Mouse (Mus musculus) embryonic facial prominence, embryonic 11.5 days (tissue): Measurements from ENCODE around the gene Rpl9. TPM values are rescaled to one million over a fixed set of nuclear protein-coding genes. Genes with fewer than 3 reads are reported as not detected.

Experiments used
- ATAC-seq: fragments of 200-750 bp; cut with Nextera tagmentation; replicated peaks from 2 replicates; pipeline ENCODE4 v1.8.0; 2017; ENCODE audit warnings: low read depth; ENCODE audit not compliant: insufficient number of reproducible peaks, low FRiP score, low TSS enrichment
- DNase-seq: peaks from one replicate; pipeline ENCODE4 v3.0.0-alpha.2; 2015; ENCODE audit warnings: low spot score
- H3K27ac ChIP-seq: fragments of 300-500 bp; sonication (generic); replicated peaks from 2 replicates; pipeline ENCODE4 v1.5.1; 2014; ENCODE audit warnings: mild to moderate bottlenecking, low read depth, low read length, control low read depth
- H3K27me3 ChIP-seq: fragments of 300-500 bp; sonication (generic); 2 replicates; pipeline ENCODE4 v1.6.1; 2014; ENCODE audit warnings: mild to moderate bottlenecking, low read length, moderate library complexity, mixed read lengths; ENCODE audit not compliant: control insufficient read depth, insufficient read depth
- H3K36me3 ChIP-seq: fragments of 300-500 bp; sonication (generic); replicated peaks from 2 replicates; pipeline ENCODE4 v1.6.1; 2014; ENCODE audit warnings: low read depth, mild to moderate bottlenecking, low read length, moderate library complexity, mixed read lengths; ENCODE audit not compliant: control insufficient read depth, insufficient read depth
- H3K4me1 ChIP-seq: fragments of 300-500 bp; sonication (generic); 2 replicates; pipeline ENCODE4 v1.6.1; 2014; ENCODE audit warnings: low read length, mixed read lengths; ENCODE audit not compliant: control insufficient read depth, insufficient read depth
- H3K4me2 ChIP-seq: fragments of 300-500 bp; sonication (generic); 2 replicates; pipeline ENCODE4 v1.6.1; 2014; ENCODE audit warnings: low read depth, mild to moderate bottlenecking, control low read depth, low read length, moderate library complexity
- H3K4me3 ChIP-seq: fragments of 300-500 bp; sonication (generic); 2 replicates; pipeline ENCODE4 v1.5.1; 2014; ENCODE audit warnings: low read depth, low read length, control low read depth
- H3K9ac ChIP-seq: fragments of 300-500 bp; sonication (generic); replicated peaks from 2 replicates; pipeline ENCODE4 v1.6.1; 2014; ENCODE audit warnings: mild to moderate bottlenecking, control low read depth, low read length
- H3K9me3 ChIP-seq: fragments of 300-500 bp; sonication (generic); replicated peaks from 2 replicates; pipeline ENCODE4 v1.6.1; 2016; ENCODE audit warnings: mild to moderate bottlenecking, low read length, inconsistent platforms, mixed read lengths; ENCODE audit not compliant: control insufficient read depth
- WGBS: fragments of 180-500 bp; shearing (Covaris S2); extraction: QIAGEN DNeasy Blood & Tissue Kit; methylation state at CpG from one replicate; pipeline ENCODE4 v1.1.7; 2014; 5-methylcytosine and 5-hydroxymethylcytosine counted together
- polyA plus RNA-seq: library from polyadenylated mRNA; unstranded; fragments of >200 nt; fragmentation: Nextera tagmentation; extraction: Ambion mirVana; gene quantifications from 2 replicates; pipeline ENCODE4 v1.2.1, GENCODE M21; 2014

The Rpl9 gene
- polyA plus RNA-seq, result 1,036 and 1,093 TPM in 2 replicates

DNA sequence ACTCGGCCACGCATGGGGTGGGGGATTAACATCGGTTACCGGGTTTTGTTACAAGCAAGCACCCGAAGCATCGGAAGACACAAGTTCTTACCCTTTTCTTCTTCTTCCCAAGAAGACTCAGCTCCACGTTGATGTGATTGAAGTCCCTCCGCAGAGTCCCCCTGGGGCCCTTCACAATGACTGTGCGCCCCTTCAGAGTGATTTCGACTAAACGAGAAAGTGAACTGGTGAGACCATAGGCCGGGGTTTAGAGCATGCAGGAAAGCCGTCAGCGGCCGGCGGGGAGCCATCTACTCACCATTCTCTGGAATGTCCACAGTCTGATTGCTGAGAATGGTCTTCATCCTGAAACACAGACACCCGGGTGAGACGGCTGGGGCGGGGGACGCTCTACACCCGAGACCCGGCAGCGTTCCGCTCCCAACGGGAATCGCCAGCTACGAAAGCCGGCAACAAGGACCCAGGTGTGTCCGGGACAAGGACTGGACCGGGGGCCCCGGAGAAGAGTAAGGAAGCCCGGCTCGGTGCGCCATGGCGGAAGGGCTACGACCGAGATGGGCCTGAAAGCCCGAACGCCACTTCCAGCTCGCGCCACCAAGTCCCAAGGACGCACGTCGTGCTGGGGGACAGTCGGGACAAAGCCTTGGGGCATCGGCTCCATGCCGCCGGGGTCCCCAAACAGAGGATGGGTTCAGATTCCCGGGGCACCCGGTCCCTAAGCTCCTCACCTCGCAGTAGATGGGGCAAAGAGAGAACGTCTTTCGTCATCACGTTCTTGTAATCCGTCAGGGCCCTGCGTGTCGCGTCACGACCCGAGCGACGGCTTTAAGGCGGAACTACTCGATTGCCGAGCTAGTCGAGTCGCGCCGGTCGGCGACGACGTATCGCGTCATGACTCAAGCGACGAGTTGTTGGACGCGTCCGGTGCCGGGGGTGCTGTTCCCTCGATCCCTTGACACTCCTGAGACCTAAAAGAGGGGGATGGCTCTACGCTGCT lies at the start of gene Rpl9, which contains the start of gene Lias:
Rpl9 (minus strand) TSS at position 797 of the 997 bp plus-strand sequence.
Lias (plus strand) TSS at position 850 of the 997 bp plus-strand sequence.
- Histone ChIP-seq H3K4me3 (peak within 1 kb of the TSS; percentile 91), H3K9ac (peak within 1 kb of the TSS; percentile 99), H3K27ac (peak within 1 kb of the TSS; percentile 85), H3K4me2 (peak within 1 kb of the TSS; percentile 74), H3K9me3 (no peaks in the 10 kb centered on the region), H3K36me3 (peaks cover 2% of the 10 kb centered on the region; the same call in 1 of the 2 replicates), H3K4me1 (no peaks in the 10 kb centered on the region), H3K27me3 (no peaks in the 10 kb centered on the region)
- under 1% methylated on average over 82 of the region's 83 CpGs for WGBS
- peak; percentile 99 for DNase-seq
- peak; percentile 95 for ATAC-seq

DNA sequence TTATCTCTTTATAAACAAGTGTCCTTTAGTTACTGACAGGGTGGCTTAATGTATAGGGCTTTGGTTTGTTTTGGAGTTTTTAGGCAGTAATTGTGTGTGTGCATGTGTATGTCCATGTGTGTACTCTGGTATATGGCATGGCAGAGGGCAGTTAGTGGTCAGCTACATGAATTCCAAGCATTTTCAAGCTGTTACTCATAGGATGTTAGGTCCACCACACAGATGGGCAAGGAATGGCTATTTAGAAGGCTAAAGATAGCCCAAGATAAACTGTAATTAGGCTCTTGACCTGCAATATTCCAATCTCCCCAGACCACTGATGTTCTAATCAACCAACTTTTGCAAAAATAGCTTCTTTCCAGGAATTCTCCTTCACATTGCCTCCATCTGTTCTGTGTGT lies 46.8 kb upstream of the Rpl9 start:
- H3K9me3 ChIP-seq, result no peaks in the 10 kb centered on the region
- H3K4me3 ChIP-seq, result no peak overlapping the region
- H3K36me3 ChIP-seq, result no peaks in the 10 kb centered on the region
- ATAC-seq (no peak), DNase-seq (no peak)
- no peaks in the 10 kb centered on the region for H3K27me3 ChIP-seq
- H3K4me2 ChIP-seq, result no peak overlapping the region
- no peak overlapping the region for H3K9ac ChIP-seq
- H3K27ac ChIP-seq, result no peak overlapping the region
- H3K4me1 ChIP-seq, result no peaks in the 10 kb centered on the region

DNA sequence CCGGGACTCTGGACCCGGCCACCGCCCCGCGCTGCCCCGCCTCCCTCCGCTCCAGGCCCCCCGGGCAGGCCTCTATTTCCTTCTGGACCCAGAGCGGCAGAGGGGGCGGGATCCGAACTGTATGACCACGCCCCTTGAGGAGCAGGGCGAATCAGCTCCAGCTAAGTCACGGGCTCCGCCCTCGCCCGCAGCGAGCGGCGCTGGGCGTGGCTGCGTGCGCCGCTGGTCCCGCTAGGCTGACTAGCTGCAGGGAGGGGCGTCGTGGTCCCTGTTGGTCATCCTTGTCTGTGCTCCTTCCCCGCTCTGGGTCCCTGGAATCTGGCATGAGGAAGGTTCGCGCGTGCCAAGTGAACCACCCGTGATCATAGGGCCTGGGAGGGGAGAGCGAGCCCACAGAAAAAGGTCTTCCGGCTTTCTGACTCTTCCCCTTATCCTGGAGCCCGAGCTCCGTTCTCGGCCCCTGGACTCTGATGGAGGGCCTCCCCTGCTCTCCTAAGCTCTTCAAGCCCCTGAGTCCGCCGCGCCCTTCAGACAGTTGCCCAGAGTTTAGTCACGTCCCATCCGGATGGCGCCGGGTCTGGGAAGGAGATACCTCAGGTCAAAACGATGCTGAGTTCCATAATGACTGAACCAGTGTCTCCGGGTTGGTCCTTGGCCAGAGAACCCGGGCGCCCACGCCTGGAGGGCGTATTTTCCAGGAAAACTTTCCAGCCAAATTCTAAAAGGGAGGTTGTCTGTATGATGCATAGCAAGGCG lies 44.7 kb upstream of the Rpl9 start, which contains the start of gene Ugdh:
Ugdh (minus strand) TSS at position 144 of the 756 bp plus-strand sequence.
- ATAC-seq (peak; percentile 94), DNase-seq (peak; percentile 99)
- Histone ChIP-seq H3K9ac (peak within 1 kb of the TSS; percentile 82), H3K4me3 (peak within 1 kb of the TSS; percentile 52), H3K27ac (peak within 1 kb of the TSS; percentile 25; the same call in 1 of the 2 replicates), H3K27me3 (no peaks in the 10 kb centered on the region), H3K4me1 (no peaks in the 10 kb centered on the region), H3K36me3 (no peaks in the 10 kb centered on the region), H3K9me3 (no peaks in the 10 kb centered on the region), H3K4me2 (peak within 1 kb of the TSS; percentile 79)
- WGBS, result under 1% methylated on average over 51 of the region's 51 CpGs

DNA sequence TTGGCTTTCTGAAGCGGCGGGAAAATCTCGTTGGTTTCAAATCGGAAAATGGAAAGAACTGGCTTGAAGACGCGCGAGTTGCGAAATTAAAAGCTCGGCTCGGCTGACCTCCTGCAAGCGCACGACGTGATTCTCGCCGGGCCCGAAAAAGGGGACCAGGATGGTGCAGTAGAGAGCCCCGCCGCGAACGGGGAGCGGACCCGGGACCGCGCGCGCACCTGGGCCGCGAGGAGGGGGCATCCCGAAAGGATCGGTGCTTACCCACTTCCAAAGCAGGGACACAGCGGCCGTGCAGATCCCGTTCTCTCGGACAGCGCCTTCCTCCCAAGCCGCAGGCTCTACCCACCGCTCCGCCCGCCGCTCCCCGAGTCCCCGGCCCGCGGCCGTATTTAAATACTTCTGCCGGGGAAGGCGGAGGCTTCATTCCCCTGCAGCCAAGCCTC lies 44.1 kb upstream of the Rpl9 start:
- Histone ChIP-seq H3K4me3 (peak overlapping the region; percentile 52), H3K4me1 (no peaks in the 10 kb centered on the region), H3K4me2 (peak overlapping the region; percentile 79), H3K9ac (peak overlapping the region; percentile 82), H3K9me3 (no peaks in the 10 kb centered on the region), H3K27ac (no peak overlapping the region), H3K36me3 (no peaks in the 10 kb centered on the region), H3K27me3 (no peaks in the 10 kb centered on the region)
- peak; percentile 82; the same call in 1 of the 2 replicates for ATAC-seq
- under 1% methylated on average over 42 of the region's 47 CpGs for WGBS
- DNase-seq, result no peak

DNA sequence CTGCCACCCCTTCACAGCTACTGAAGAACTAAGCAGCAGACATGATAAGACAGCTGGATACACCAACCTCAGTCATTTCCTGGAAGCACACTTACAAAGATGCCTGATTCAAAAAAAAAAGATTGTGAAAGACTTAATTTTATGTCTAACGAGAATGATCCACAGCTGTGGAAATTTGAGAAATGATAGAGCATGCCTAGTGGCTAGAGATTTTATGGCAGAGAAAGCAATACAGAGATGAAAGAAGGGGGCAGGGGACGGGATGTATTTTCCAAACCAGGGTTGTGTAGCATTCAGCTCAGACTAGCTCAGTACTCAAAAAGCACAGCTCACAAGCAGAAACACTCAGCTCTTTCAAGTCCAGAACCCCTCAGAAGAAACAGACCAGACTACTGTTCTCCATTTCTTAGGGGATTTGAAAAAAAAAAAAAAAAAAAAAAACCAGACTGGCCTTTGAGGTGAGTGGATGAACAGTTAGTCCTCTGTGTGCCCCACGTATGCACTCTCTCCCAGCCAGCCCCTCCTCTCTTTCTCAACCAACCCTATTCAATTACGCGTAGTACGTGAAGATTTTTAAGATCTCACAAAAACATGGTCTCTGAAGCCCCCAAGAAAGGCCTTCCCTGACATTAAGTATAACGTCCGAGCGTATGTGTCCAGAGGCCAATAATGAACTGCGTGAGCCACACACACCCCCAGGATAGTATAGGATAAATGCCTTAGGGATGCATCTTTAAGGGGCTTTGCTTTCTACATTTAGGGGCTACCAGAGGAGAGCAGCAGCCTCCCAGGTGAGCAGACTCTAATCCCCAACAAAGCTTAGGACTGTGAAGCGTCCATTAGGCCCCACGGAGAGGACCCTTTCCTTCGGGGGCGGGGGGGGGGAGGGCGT lies 43.5 kb upstream of the Rpl9 start:
- no peaks in the 10 kb centered on the region for H3K36me3 ChIP-seq
- H3K9ac ChIP-seq, result peak overlapping the region; percentile 82
- H3K27me3 ChIP-seq, result no peaks in the 10 kb centered on the region
- DNase-seq (peak; percentile 47), ATAC-seq (no peak)
- peak overlapping the region; percentile 79 for H3K4me2 ChIP-seq
- 0 out of 2 replicates have a peak overlapping the region, but pooled peaks have one; percentile 22 for H3K27ac ChIP-seq
- H3K4me1 ChIP-seq, result no peaks in the 10 kb centered on the region
- H3K4me3 ChIP-seq, result peak overlapping the region; percentile 52
- H3K9me3 ChIP-seq, result no peaks in the 10 kb centered on the region
- WGBS, result 3% methylated on average over 15 of the region's 15 CpGs

- Histone ChIP-seq H3K9me3 (no peaks in the 10 kb centered on the region), H3K4me3 (no peak overlapping the region), H3K4me2 (no peak overlapping the region), H3K36me3 (no peaks in the 10 kb centered on the region), H3K9ac (no peak overlapping the region), H3K4me1 (no peaks in the 10 kb centered on the region), H3K27me3 (no peaks in the 10 kb centered on the region), H3K27ac (no peak overlapping the region)
- 92% methylated on average over 5 of the region's 5 CpGs for WGBS
- no peak for DNase-seq
- no peak for ATAC-seq
Observed at GRCm38 (mm10) chr5:65429441-65429840, 38.2 kb upstream of the Rpl9 start.

DNA sequence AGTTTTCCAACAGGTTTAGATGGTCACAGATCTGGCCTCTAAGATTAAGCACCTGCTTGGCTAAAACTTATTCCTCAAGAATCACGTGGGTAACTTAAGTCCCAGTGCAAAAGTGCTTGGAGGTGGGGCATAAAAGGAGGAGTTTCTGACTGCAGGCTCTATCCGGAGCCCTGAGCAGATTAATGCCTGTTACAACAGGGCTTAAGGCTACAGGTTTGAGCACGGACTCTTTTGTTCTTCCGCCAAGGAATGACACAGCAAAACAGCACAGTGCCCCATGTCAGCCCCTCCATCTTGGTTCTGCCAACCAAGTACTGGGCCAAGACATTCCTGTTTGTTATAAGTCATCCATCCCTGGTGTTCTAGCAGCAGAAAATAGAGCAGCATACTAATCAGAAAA lies 37.1 kb upstream of the Rpl9 start:
- H3K36me3 ChIP-seq, result no peaks in the 10 kb centered on the region
- no peak overlapping the region for H3K4me3 ChIP-seq
- H3K4me1 ChIP-seq, result no peaks in the 10 kb centered on the region
- H3K4me2 ChIP-seq, result no peak overlapping the region
- no peak for ATAC-seq
- H3K9me3 ChIP-seq, result no peaks in the 10 kb centered on the region
- H3K27me3 ChIP-seq, result no peaks in the 10 kb centered on the region
- no peak overlapping the region for H3K27ac ChIP-seq
- 50% methylated on average over 4 of the region's 4 CpGs for WGBS
- DNase-seq, result no peak
- H3K9ac ChIP-seq, result no peak overlapping the region
